Mouse (Mus musculus): ENCODE data around the gene Lce3b. TPM values are rescaled to one million over a fixed set of nuclear protein-coding genes. Genes with fewer than 3 reads are reported as not detected.

Lce3b gene
- polyA plus RNA-seq (2012), result not detected in 2 replicates

DNA sequence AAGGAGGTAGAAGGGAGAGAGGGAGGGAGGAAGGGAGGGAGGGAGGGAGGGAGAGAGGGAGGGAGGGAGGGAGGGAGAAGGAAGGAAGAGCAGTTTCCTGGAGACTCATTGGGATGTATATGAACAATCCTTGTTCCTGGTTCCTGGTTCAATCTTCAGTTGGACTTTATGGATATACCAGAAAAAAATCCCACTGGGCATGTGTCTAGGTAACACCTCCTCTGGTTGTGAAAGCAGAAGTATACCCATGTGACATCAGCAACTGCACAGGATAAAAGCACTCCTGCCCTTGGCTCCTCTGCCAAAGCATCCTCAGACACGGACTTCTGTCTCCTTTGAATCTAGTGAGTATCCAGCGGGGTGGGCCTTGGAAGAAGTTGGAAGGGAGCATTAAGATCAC, at the start of gene Lce3b:
TSS of gene Lce3b (plus strand) at position 301 of the 400 bp plus-strand sequence.
- TF ChIP-seq GATA1 (IDR thresholded peaks at IDR 0.05; ENCODE audit: low read length), result no peak

DNA sequence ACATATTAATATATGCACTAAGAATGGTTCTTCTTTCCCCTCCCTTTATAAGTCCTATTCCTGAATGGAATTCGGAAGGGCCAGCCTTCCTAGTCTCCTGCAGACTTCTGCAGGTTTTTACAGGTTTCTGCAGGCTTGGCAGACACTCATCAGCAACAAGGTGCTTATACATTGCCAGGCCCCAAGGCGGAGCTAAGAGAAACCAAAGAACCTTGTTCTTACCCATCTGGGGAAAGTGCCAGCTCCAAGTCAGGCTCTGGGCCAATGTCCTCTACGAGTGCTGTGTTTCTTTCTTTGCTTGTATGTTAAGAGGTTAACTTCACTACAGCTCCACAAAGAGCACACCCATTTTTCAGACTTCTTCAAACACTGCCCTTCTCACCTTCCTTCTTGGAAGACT, 38.7 kb upstream of the Lce3b start:
- no peak for TF ChIP-seq GATA1 (IDR thresholded peaks at IDR 0.05; ENCODE audit: low read length)

DNA sequence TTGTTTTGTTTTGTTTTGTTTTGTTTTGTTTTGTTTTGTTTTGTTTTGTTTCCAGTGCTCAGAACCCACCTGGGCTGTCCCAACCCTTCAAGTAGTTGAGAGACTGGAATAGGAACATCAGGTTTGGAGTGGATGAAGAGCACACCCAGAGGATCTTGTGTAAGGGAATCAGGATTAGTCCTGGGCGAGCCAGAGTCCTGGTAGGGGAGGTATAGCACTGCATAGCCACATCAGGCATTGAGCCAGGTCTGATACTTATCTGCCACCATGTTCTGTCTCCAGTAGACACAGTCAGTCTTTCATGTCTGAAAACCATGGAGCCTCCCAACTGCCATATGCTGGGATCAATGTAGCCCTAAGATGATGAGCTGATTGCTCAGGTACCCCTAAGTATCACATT, 38.3 kb upstream of the Lce3b start:
- no peak for TF ChIP-seq GATA1 (IDR thresholded peaks at IDR 0.05; ENCODE audit: low read length)

DNA sequence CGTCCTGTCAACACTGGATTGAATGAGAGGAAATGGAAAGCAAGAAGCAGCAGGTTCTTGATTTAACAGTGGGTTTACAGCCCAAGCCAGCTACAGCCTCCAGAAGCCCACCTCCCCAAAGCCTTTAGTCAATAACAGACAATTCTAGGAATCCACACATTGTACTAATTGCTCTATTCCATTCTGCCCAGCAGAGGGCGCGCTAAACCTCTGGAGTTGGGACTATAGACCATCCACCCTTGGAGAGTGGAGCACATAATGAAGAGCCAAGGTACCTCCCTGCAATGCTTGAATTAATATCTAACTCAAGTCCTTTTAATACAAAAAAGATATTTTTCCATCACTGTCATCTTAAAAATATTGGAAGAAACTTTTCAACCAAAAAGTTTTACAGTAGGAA, 29.8 kb upstream of the Lce3b start:
- no peak for TF ChIP-seq GATA1 (IDR thresholded peaks at IDR 0.05; ENCODE audit: low read length)

DNA sequence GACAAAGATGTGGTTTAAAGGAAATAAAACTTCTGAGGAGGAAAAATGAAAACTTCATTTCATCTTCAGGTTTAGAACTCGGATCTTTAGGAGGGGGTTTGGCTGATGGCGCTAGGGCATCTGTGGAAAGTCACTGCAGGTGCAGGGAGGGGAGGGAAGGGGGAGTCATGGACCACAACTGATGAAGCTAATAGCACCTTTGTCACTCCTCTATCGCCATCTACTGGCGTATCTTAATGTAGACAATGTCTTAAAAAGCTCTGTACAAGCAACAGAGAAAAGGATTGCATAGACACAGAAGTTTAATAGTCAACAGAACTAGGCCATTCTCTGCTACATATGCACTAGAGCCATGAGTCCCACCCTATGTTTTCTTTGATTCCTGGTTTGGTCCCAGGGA, 29.1 kb upstream of the Lce3b start:
- no peak for TF ChIP-seq GATA1 (IDR thresholded peaks at IDR 0.05; ENCODE audit: low read length)

DNA sequence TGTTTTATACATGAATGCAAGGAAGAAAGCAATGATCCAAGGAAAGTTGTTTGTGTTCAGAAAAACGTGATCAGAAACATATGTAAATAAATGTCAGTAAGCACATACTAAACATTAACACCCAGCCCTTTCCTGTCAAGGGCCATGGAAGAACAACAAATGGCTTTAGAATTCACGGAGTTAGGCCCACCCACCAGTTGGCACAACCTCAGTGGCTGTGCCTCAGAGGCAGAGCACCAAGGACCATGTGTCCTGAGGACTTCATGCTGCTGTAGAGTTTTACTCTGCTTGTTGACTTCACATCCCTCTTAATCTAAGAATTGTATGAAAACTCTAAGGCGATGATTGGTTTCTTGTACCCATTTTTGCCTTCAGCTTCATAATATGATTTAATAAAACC, 27.6 kb upstream of the Lce3b start:
- no peak for TF ChIP-seq GATA1 (IDR thresholded peaks at IDR 0.05; ENCODE audit: low read length)

DNA sequence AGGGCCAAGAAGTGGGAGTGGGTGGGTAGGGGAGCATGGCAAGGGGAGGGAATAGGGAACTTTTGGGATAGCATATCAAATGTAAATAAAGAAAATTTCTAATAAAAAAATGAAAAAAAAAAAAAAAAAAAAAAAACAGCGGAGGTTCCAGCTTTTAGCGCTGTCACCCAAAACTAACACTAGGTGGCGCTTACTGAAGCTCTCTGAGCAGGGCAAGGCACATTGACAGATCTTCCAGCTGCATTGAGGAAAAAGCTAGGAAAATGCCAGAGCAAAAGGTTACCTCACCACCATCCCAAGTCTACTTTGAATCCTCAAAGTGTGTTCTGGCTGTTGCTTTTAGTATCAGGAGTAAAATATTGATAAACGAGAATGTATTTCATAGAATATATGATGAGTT, 25.2 kb upstream of the Lce3b start:
- TF ChIP-seq GATA1 (IDR thresholded peaks at IDR 0.05; ENCODE audit: low read length), result no peak

DNA sequence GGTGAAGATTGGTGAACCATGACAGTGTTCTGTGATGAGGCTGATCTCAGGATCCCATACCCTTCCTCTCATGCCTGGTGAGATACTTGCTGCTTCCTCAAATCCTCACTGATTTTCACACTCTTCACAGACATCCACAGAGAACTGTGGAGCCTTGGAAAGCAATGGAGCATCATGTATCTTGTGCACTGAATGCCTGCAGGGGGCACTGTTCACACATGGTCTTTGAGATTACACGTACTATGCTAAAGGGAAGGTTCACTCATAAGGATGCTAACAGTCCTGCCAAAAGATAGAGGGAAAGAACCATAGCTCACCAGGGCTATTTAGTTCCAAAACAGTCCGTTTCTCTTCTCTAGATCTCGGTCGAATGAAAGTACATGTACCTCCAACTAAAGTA, 12.4 kb upstream of the Lce3b start:
- TF ChIP-seq GATA1 (IDR thresholded peaks at IDR 0.05; ENCODE audit: low read length), result no peak

DNA sequence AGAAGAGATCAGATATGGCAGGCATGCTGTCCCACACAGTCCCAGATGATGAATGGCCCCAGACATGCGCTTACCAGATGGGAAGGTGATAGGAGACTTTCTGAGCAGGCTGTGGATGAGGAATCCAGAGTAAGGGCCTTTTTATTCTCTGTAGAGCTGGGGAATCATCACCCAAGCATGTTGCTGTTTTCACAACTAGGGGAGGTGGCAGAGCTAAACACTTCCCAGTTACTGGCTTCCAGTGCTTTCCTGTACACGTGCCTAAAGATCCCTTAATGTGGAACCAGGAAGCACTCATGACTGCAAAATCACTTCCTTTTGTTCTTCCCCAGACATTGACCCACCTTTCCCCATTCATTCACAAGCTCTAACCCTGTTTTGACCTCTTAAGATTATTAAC, 6.6 kb upstream of the Lce3b start, which contains the start of gene Lce3a:
TSS of gene Lce3a (minus strand) at position 101 of the 400 bp plus-strand sequence.
- TF ChIP-seq GATA1 (IDR thresholded peaks at IDR 0.05; ENCODE audit: low read length), result no peak

DNA sequence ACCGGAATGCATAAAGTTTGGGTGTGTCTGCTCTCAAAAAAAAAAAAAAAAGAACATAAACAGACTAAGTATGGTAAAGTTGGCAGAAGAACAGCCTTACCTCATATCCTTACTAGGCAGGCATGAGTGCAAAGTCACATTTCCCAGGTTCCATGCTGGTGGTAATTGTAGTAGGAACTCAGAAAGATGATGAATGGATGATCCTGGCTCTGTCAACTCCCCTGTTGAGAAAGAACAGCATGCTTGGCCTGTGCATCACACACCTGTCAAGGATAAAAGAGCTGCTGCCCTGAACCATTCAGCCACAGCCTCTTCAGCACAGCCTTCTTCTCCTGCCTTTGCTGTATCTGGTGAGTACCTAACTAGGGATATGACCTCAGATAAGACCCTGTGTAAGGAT, 11.4 kb downstream of the Lce3b start, which contains the start of gene Lce3c:
TSS of gene Lce3c (plus strand) at position 301 of the 400 bp plus-strand sequence.
- TF ChIP-seq GATA1 (IDR thresholded peaks at IDR 0.05; ENCODE audit: low read length), result no peak

DNA sequence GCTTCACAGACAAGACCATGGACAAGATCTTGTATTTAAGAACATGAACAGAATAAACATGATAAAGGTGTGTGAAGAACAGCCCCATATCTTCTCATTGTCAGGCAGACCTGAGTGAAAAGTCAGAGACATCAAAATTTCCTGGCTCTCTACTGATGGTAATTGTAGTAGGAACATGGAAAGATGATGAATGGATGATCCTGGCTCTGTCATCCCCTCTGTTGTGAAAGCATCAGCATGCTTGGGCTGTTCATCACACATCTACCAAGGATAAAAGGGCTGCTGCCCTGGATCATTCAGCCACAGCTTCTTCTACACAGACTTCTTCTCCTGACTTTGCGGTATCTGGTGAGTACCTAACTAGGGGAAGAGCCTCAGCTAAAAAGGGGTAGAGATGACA, 24.3 kb downstream of the Lce3b start, which contains the start of gene Lce3d:
TSS of gene Lce3d (plus strand) at position 301 of the 400 bp plus-strand sequence.
- TF ChIP-seq GATA1 (IDR thresholded peaks at IDR 0.05; ENCODE audit: low read length), result no peak

DNA sequence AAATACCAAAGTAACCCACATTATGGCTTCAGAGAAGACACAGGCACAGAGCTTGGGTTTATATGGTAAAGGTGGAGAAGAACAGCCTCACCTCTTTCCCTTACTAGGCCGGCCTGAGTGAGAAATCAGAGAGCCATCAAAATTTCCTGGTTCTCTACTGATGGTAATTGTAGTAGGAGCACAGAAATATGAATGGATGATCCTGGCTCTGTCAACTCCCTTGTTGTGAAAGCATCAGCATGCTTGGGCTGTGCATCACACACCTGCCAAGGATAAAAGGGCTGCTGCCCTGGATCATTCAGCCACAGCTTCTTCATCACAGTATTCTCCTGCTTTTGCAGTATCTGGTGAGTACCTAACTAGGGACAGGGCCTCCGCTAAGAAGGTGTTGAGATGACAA, 34.0 kb downstream of the Lce3b start, which contains the start of gene Lce3e:
TSS of gene Lce3e (plus strand) at position 301 of the 400 bp plus-strand sequence.
- TF ChIP-seq GATA1 (IDR thresholded peaks at IDR 0.05; ENCODE audit: low read length), result no peak

DNA sequence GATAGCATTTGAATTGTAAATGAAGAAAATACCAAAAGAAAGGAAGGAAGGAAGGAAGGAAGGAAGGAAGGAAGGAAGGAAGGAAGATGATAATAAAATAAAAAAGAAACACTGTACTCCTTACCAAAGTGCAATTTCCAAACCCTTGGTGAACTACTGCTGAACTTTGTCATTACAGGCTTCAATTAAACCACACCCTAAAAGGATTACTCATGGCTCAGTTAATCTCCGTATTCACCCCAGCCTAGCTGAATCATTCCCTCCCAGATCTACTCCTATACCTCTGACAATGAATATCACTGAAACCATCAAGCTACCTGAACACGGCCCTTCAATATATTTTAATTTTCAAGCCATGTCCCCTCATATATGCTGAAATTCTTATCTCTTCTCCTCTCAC, 45.7 kb downstream of the Lce3b start:
- no peak for TF ChIP-seq GATA1 (IDR thresholded peaks at IDR 0.05; ENCODE audit: low read length)

Other genes with a start within 250 kb of the Lce3b start
- not detected in 2 replicates for gene Lce1d, start 245.8 kb upstream of the Lce3b start, polyA plus RNA-seq (2012)
- not detected in 2 replicates for gene Lce1e, start 223.9 kb upstream of the Lce3b start, polyA plus RNA-seq (2012)
- not detected in 2 replicates for gene Lce1f, start 212.6 kb upstream of the Lce3b start, polyA plus RNA-seq (2012)
- not detected in 2 replicates for gene Gm38119, start 193.9 kb upstream of the Lce3b start, polyA plus RNA-seq (2012)
- gene Lce1g, start 180.6 kb upstream of the Lce3b start, polyA plus RNA-seq (2012), result not detected in 2 replicates
- not detected in 2 replicates for gene Lce1h, start 167.9 kb upstream of the Lce3b start, polyA plus RNA-seq (2012)
- not detected in 2 replicates for gene Lce1i, start 154.1 kb upstream of the Lce3b start, polyA plus RNA-seq (2012)
- gene Lce1j, start 142.5 kb upstream of the Lce3b start, polyA plus RNA-seq (2012), result not detected in 2 replicates
- not detected in 2 replicates for gene Lce1k, start 125.1 kb upstream of the Lce3b start, polyA plus RNA-seq (2012)
- not detected in 2 replicates for gene Kprp, start 105.7 kb upstream of the Lce3b start, polyA plus RNA-seq (2012)
- not detected in 2 replicates for gene Lce1l, start 81.7 kb upstream of the Lce3b start, polyA plus RNA-seq (2012)
- gene 2310050C09Rik, start 62.8 kb upstream of the Lce3b start, polyA plus RNA-seq (2012), result not detected in 2 replicates
- not detected in 2 replicates for gene Lce3a, start 6.7 kb upstream of the Lce3b start, polyA plus RNA-seq (2012)
- gene Lce3c, start 11.5 kb downstream of the Lce3b start, polyA plus RNA-seq (2012), result not detected in 2 replicates
- not detected in 2 replicates for gene Lce3d, start 24.4 kb downstream of the Lce3b start, polyA plus RNA-seq (2012)
- gene Lce3e, start 34.1 kb downstream of the Lce3b start, polyA plus RNA-seq (2012), result not detected in 2 replicates
- not detected in 2 replicates for gene Lce3f, start 59.2 kb downstream of the Lce3b start, polyA plus RNA-seq (2012)
- not detected in 2 replicates for gene Crct1, start 82.7 kb downstream of the Lce3b start, polyA plus RNA-seq (2012)
- gene Lce1m, start 86.1 kb downstream of the Lce3b start, polyA plus RNA-seq (2012), result not detected in 2 replicates
- gene Gm4858, start 135.8 kb downstream of the Lce3b start, polyA plus RNA-seq (2012), result not detected in 2 replicates
- not detected in 2 replicates for gene Crnn, start 211.8 kb downstream of the Lce3b start, polyA plus RNA-seq (2012)